Mouse (Mus musculus) liver, embryonic 15.5 days (tissue): ENCODE measurements around the gene Dis3. TPM values are rescaled to one million over a fixed set of nuclear protein-coding genes. Genes with fewer than 3 reads are reported as not detected.

Source experiments
- ATAC-seq: fragments of 200-750 bp; cut with Nextera tagmentation; 2 replicates; pipeline ENCODE4 v1.8.0; 2017; ENCODE audit warnings: moderate number of reproducible peaks, mild to moderate bottlenecking, moderate library complexity; ENCODE audit not compliant: insufficient read depth
- H3K27ac ChIP-seq: fragments of 300-500 bp; sonication (generic); replicated peaks from 2 replicates; pipeline ENCODE4 v1.5.1; 2015; ENCODE audit warnings: mild to moderate bottlenecking, inconsistent platforms
- H3K27me3 ChIP-seq: fragments of 300-500 bp; sonication (generic); 2 replicates; pipeline ENCODE4 v1.6.1; 2015; ENCODE audit warnings: mild to moderate bottlenecking, inconsistent platforms
- H3K36me3 ChIP-seq: fragments of 300-500 bp; sonication (generic); replicated peaks from 2 replicates; pipeline ENCODE4 v1.6.1; 2015; ENCODE audit warnings: moderate library complexity, mild to moderate bottlenecking, inconsistent platforms
- H3K4me1 ChIP-seq: fragments of 300-500 bp; sonication (generic); replicated peaks from 2 replicates; pipeline ENCODE4 v1.6.1; 2015; ENCODE audit warnings: inconsistent platforms
- H3K4me2 ChIP-seq: fragments of 300-500 bp; sonication (generic); 2 replicates; pipeline ENCODE4 v1.6.1; 2015; ENCODE audit warnings: moderate library complexity, mild to moderate bottlenecking, inconsistent platforms
- H3K4me3 ChIP-seq: fragments of 300-500 bp; sonication (generic); replicated peaks from 2 replicates; pipeline ENCODE4 v1.5.1; 2015; ENCODE audit warnings: mild to moderate bottlenecking, inconsistent platforms
- H3K9ac ChIP-seq: fragments of 300-500 bp; sonication (generic); 2 replicates; pipeline ENCODE4 v1.6.1; 2015; ENCODE audit warnings: moderate library complexity, mild to moderate bottlenecking, inconsistent platforms
- H3K9me3 ChIP-seq: fragments of 300-500 bp; sonication (generic); replicated peaks from 2 replicates; pipeline ENCODE4 v1.6.1; 2016; ENCODE audit warnings: inconsistent platforms
- WGBS: fragments of 180-500 bp; shearing (Covaris S2); methylation state at CpG from one replicate; pipeline ENCODE4 v1.1.7; 2015; ENCODE audit warnings: mixed read lengths; ENCODE audit not compliant: insufficient replicate concordance; 5-methylcytosine and 5-hydroxymethylcytosine counted together
- polyA plus RNA-seq: library from polyadenylated mRNA; unstranded; fragments of >200 nt; fragmentation: Nextera tagmentation; extraction: Ambion mirVana; gene quantifications from 2 replicates; pipeline ENCODE4 v1.2.1, GENCODE M21; 2015

The Dis3 gene
- polyA plus RNA-seq = 11.4 and 12.5 TPM in 2 replicates

- Histone ChIP-seq H3K4me2 (peak within 1 kb of the TSS; percentile 85), H3K9me3 (no peaks in the 10 kb centered on the region), H3K9ac (peak within 1 kb of the TSS; percentile 85), H3K27ac (peak within 1 kb of the TSS; percentile 58), H3K27me3 (no peaks in the 10 kb centered on the region), H3K36me3 (peaks cover 40% of the 10 kb centered on the region), H3K4me3 (peak within 1 kb of the TSS; percentile 89), H3K4me1 (peaks cover 16% of the 10 kb centered on the region)
- ATAC-seq = peak; percentile 99
- WGBS = 0% methylated on average over 73 of the region's 73 CpGs
Measured at GRCm38 (mm10) chr14:99099267-99099966, at the start of gene Dis3, which contains the start of gene Pibf1. Gene Dis3 (minus strand): TSS chr14:99099770. Gene Pibf1 (plus strand): TSS chr14:99099424.

GRCm38 (mm10) chr14:99146841-99147240, 47.3 kb upstream of the Dis3 start:
- Histone ChIP-seq H3K36me3 (0 out of 2 replicates have a peak, but pooled peaks cover 6% of the 10 kb centered on the region), H3K4me1 (0 out of 2 replicates have a peak, but pooled peaks cover 4% of the 10 kb centered on the region), H3K4me2 (no peak overlapping the region), H3K27ac (no peak overlapping the region), H3K4me3 (no peak overlapping the region), H3K9ac (no peak overlapping the region), H3K9me3 (no peaks in the 10 kb centered on the region), H3K27me3 (no peaks in the 10 kb centered on the region)
- no peak for ATAC-seq
- WGBS = 69% methylated on average over 1 of the region's 1 CpGs

- Histone ChIP-seq H3K9ac (no peak overlapping the region), H3K9me3 (no peaks in the 10 kb centered on the region), H3K36me3 (peaks cover 8% of the 10 kb centered on the region), H3K27me3 (no peaks in the 10 kb centered on the region), H3K4me2 (no peak overlapping the region), H3K4me1 (no peaks in the 10 kb centered on the region), H3K27ac (no peak overlapping the region), H3K4me3 (no peak overlapping the region)
- peak; percentile 63 for ATAC-seq
- 28% methylated on average over 15 of the region's 15 CpGs for WGBS
Measured at GRCm38 (mm10) chr14:99141786-99142633, 42.4 kb upstream of the Dis3 start.

- H3K9me3 ChIP-seq = no peaks in the 10 kb centered on the region
- H3K9ac ChIP-seq = no peak overlapping the region
- WGBS = 81% methylated on average over 2 of the region's 2 CpGs
- no peaks in the 10 kb centered on the region for H3K27me3 ChIP-seq
- H3K4me3 ChIP-seq = no peak overlapping the region
- no peak overlapping the region for H3K27ac ChIP-seq
- H3K4me1 ChIP-seq = no peaks in the 10 kb centered on the region
- no peak for ATAC-seq
- peaks cover 17% of the 10 kb centered on the region for H3K36me3 ChIP-seq
- H3K4me2 ChIP-seq = no peak overlapping the region
Measured at GRCm38 (mm10) chr14:99140036-99140435, 40.5 kb upstream of the Dis3 start.

GRCm38 (mm10) chr14:99136297-99136696, 36.7 kb upstream of the Dis3 start:
- H3K4me2 ChIP-seq = no peak overlapping the region
- peaks cover 20% of the 10 kb centered on the region for H3K36me3 ChIP-seq
- WGBS = 90% methylated on average over 16 of the region's 16 CpGs
- no peaks in the 10 kb centered on the region for H3K4me1 ChIP-seq
- no peak overlapping the region for H3K27ac ChIP-seq
- H3K9me3 ChIP-seq = no peaks in the 10 kb centered on the region
- no peaks in the 10 kb centered on the region for H3K27me3 ChIP-seq
- H3K4me3 ChIP-seq = no peak overlapping the region
- H3K9ac ChIP-seq = no peak overlapping the region
- no peak for ATAC-seq

- no peak for ATAC-seq
Measured at GRCm38 (mm10) chr14:99135761-99136160, 36.2 kb upstream of the Dis3 start.

GRCm38 (mm10) chr14:99134048-99134447, 34.5 kb upstream of the Dis3 start:
- no peak overlapping the region for H3K9ac ChIP-seq
- H3K4me2 ChIP-seq = no peak overlapping the region

More at GRCm38 (mm10) chr14:99135761-99136160, 36.2 kb upstream of the Dis3 start:
- H3K4me3 ChIP-seq = no peak overlapping the region
- H3K27ac ChIP-seq = no peak overlapping the region
- H3K4me1 ChIP-seq = no peaks in the 10 kb centered on the region
- no peaks in the 10 kb centered on the region for H3K9me3 ChIP-seq
- WGBS = 83% methylated on average over 9 of the region's 9 CpGs
- H3K36me3 ChIP-seq = peaks cover 20% of the 10 kb centered on the region
- no peak overlapping the region for H3K4me2 ChIP-seq
- H3K27me3 ChIP-seq = no peaks in the 10 kb centered on the region
- no peak overlapping the region for H3K9ac ChIP-seq

GRCm38 (mm10) chr14:99129050-99129449, 29.5 kb upstream of the Dis3 start:
- no peak overlapping the region for H3K27ac ChIP-seq
- H3K9ac ChIP-seq = no peak overlapping the region
- no peak for ATAC-seq
- H3K9me3 ChIP-seq = no peaks in the 10 kb centered on the region
- H3K4me3 ChIP-seq = no peak overlapping the region
- no peak overlapping the region for H3K4me2 ChIP-seq
- H3K27me3 ChIP-seq = no peaks in the 10 kb centered on the region
- peaks cover 3% of the 10 kb centered on the region; the same call in 1 of the 2 replicates for H3K36me3 ChIP-seq
- no peaks in the 10 kb centered on the region for H3K4me1 ChIP-seq
- whole genome bisulfite sequencing = 67% methylated on average over 2 of the region's 2 CpGs

More at GRCm38 (mm10) chr14:99134048-99134447, 34.5 kb upstream of the Dis3 start:
- Histone ChIP-seq H3K36me3 (peaks cover 20% of the 10 kb centered on the region), H3K4me3 (no peak overlapping the region), H3K9me3 (no peaks in the 10 kb centered on the region), H3K27me3 (no peaks in the 10 kb centered on the region), H3K4me1 (no peaks in the 10 kb centered on the region), H3K27ac (no peak overlapping the region)
- no peak for ATAC-seq
- 80% methylated on average over 2 of the region's 2 CpGs for WGBS

GRCm38 (mm10) chr14:99127509-99127908, 27.9 kb upstream of the Dis3 start:
- no peaks in the 10 kb centered on the region for H3K36me3 ChIP-seq
- WGBS = 62% methylated on average over 1 of the region's 1 CpGs
- no peak overlapping the region for H3K4me3 ChIP-seq
- ATAC-seq = no peak
- no peaks in the 10 kb centered on the region for H3K9me3 ChIP-seq
- H3K4me1 ChIP-seq = no peaks in the 10 kb centered on the region
- H3K4me2 ChIP-seq = no peak overlapping the region
- H3K9ac ChIP-seq = no peak overlapping the region
- H3K27ac ChIP-seq = no peak overlapping the region
- H3K27me3 ChIP-seq = no peaks in the 10 kb centered on the region

GRCm38 (mm10) chr14:99126713-99127112, 27.1 kb upstream of the Dis3 start:
- Histone ChIP-seq H3K4me2 (no peak overlapping the region), H3K36me3 (no peaks in the 10 kb centered on the region), H3K4me3 (no peak overlapping the region), H3K9ac (no peak overlapping the region), H3K27me3 (no peaks in the 10 kb centered on the region), H3K27ac (no peak overlapping the region), H3K9me3 (no peaks in the 10 kb centered on the region), H3K4me1 (no peaks in the 10 kb centered on the region)
- no peak for ATAC-seq
- WGBS = 68% methylated on average over 4 of the region's 4 CpGs

- H3K4me2 ChIP-seq = no peak overlapping the region
- no peaks in the 10 kb centered on the region for H3K9me3 ChIP-seq
- 77% methylated on average over 4 of the region's 4 CpGs for WGBS
- no peaks in the 10 kb centered on the region for H3K36me3 ChIP-seq
- no peak for ATAC-seq
- H3K27ac ChIP-seq = no peak overlapping the region
- H3K4me1 ChIP-seq = no peaks in the 10 kb centered on the region
- H3K9ac ChIP-seq = no peak overlapping the region
- no peak overlapping the region for H3K4me3 ChIP-seq
- H3K27me3 ChIP-seq = no peaks in the 10 kb centered on the region
Measured at GRCm38 (mm10) chr14:99124076-99124475, 24.5 kb upstream of the Dis3 start.
